Mouse (Mus musculus): ENCODE results near the gene Chst14.
A peak's percentile ranks its signal among the peaks of the same experiment; 100 is the strongest.

Chst14 gene

DNA sequence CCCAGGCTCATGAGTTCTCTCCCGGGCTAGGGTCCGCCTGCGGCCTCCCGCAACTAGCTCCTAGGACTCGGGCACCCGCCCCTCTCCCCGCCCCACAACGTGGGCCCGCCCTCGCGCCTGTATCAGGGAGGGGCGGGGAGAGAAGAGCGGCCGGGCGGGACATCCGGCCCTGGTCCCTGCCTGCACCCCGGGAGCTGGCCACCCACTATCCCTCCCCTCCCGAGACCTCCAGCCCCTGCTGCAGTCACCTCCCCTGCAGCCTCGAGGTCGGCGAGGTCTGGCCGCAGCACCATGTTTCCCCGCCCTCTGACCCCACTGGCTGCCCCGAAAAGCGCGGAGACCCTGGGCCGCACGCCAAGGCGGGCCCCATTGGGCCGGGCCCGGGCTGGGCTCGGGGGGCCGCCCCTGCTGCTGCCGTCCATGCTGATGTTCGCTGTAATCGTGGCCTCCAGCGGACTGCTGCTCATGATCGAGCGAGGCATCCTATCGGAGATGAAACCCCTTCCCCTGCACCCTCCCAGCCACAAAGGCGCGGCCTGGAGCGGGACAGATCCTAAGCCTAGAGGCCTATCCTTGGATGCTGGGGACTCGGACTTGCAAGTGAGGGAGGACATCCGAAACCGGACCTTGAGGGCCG is at the start of gene Chst14:
TSS of gene Chst14 (plus strand) at position 136 of the 637 bp plus-strand sequence.
- peak; percentile 89 for DNase-seq

DNA sequence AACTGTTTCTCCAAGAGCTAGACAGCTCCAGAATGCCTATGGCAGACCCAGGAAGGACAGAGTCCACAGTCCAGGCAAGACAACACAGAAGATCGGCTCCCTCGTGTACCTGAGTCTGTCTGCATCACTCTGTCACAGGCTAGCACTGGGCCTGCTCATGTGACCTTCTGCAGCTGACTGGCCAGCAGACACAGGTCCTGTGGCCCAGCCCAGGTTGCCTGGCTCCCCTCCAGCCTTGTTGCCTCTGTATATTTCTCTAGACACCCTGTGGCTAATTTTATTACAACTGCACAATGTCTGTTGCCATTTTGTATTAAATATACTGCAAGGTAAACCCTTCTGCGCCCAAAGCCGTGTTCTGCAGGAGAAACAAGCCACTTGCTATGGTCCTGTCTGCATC is 45.3 kb upstream of the Chst14 start:
- no peak for DNase-seq

DNA sequence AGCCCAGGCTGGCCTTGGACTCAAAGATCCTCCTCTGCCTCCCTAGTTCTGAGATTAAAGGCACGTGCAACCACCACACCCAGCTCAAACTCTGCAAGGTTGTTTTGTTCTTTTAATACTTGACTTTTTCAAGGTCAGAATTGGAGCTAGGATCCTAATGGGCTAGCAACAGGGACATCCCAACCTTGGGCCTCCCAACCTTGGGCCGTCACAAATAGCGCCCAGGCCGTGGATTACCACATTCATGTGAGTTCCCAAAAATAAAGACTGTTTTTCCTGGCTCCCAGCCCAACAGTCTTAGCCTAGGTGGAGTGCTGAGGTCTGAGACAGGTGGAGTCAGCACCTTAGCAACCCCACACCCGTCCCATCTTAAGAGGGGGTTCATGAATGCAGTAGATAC is 44.3 kb upstream of the Chst14 start:
- no peak for DNase-seq

DNA sequence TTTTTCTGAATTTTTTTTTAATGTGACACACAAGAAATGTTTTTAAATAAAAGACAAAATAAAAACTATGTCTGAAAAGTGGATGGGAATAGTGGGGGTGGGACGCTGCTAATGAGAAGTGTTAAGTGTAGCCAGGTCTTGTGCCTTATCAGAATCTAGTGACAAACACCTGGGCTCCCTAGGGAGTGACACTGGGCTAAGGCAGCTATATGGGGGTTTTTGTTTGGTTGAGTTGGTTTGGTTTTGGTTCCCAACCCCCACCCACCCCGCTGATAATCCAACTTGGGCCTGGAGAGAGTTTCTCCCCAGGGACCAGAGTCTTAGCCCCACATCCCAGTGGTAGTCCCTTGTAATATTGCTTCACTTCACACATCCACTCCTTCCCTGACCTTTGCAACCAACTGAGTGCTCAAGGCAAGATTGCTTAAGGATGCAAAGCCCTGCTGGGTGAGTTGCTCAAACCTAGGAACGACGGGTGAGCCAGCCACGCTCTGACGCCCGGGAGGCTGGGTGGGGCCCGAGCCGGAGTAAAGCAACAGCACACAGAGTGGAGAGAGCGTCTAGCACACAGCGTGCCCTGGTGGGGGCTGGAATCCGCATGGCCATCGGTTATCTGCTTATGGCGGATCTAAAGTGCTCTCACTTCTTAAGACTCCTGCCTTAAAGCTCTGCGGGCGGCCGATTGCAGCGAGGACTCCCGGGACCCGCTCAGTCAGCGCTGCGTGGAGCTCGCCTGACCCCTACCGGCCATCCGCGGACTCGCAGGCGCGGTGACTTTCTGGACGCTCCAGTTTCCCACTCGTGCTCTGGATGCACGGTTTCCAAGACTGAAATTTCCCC is 43.2 kb upstream of the Chst14 start:
- DNase-seq = peak; percentile 90

DNA sequence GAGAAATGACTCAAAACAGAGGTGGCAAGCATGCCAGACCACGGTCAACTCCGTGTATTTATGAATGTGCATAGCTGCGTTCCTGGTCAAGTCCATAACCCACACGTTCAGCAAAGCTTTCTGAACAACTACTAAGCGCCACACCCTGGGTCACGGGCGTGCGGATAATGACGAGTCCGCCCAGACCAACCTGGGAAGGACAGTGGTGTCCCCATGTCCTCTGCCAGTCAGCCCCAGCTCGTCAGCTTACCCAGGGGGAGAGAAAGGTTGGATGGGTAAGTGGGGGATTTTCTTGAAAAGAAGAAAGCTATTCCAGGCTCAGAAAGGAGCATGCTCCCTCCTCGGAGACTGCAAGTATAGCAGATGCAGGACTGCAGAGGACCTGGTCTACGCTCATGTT is 38.9 kb upstream of the Chst14 start:
- DNase-seq = no peak

DNA sequence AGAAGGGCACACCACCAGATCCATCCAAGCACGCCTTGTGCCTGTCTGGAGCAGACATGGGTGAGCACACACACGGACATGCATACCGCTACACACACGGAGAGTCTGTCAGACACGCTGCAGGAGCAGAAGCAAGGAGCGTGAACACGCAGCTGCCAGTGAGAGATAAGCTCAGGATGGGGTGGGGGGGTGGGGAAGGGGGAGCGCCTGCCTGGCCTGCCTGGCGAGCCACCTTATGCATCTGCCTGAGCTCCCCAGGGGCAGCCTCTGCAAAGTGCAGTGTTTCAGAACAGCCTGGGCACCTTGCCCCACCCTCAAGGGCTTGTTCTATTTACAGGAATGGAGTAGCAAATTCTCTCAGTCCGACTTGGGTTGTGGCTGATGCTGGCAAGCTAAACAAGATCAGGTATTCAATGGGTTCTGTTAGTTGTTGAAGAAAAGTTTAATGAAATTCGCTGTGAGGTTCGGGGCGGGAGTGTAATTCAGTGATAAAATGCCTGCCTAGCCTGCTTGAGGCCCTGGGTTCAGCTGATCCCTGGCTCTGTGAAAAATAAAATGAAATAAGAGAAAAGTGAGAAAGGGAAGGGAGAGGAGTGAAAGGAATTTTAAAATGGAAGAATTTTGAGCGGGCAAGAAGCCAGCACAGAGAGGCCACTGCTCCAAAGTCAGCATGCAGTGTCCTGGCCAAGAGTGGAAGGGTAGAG is 38.3 kb upstream of the Chst14 start:
- DNase-seq = peak; percentile 73

DNA sequence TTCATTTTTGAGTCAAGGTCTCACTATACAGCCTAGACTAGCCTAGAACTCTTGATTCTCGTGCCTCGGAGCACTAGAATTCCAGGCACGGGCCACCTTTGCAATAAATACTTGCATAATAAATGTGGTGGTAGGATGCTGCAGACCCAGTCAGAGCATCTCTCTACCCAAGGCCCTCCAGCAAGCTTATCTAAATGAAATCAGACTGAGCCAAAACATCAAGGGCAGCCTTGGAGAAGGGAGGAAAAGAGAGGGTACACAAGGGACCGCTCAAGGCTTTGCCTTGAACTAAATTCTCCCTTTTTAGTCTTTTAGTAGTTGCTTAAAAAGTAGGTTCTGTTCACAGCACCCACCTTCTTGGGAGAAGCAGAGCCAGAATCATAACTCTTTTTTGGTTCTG is 35.1 kb upstream of the Chst14 start:
- DNase-seq = no peak

DNA sequence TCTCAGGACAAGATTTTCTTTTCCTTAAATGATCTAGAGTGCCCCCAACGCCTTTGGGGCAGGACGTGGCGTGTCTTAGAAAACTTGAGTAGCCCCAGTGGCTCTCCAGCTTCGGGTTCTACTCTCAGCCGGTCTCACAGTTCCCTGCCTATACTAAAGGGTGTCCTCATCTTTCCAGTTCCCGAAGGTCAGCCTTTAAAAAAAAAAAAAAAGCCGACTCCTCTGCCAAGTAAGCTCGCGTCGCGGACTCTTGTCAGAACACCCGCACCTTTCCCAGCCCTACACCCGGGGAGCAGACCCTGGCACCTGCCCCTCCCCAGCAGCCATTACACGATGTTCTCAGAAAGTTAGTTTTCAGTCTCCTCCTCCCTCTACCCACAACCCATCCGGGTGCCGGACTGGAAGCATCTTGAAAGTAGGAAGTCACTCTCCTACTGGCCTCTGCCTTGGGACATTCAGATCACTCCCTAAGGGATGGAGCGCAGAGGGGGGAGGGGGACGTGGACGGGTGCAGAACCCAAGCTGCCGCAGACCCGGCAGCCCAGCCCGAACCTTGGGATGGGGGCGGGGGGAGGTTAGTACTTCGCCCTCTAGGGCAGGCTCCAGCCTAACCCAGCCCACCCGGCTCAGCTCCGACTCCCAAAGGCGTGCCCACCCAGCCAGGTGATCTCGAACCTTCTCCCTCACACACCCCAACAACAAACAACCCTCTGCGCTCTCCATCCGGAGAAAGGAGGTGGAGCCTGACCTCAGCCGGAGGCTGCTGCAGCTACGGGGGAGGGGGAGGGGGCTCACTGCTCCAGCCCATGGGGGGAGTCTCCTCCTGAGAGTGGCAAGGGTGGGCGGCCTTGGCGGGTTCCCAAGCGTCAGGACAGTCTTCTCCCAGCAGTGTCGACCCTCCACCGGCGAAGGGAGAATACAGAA is 30.0 kb upstream of the Chst14 start:
- peak; percentile 47 for DNase-seq

DNA sequence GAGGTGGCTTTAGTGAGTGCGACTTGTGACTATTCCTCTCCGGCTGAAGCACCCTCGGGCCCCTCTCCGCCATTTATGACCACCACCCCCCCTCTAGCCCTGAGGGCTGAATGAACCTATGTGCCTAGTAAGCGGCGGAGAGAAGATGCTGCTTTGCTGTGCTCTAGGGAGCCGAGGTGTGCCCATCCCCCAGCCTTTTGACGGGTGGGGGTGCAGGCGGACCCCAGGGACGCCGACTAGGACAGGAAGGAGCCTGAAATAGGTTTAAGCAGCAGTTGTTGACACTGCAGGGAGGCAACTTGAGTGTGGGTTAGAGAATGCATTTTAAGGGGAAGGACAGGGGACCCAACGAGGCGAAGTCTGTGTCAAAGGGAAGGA is 29.4 kb upstream of the Chst14 start:
- DNase-seq = no peak

DNA sequence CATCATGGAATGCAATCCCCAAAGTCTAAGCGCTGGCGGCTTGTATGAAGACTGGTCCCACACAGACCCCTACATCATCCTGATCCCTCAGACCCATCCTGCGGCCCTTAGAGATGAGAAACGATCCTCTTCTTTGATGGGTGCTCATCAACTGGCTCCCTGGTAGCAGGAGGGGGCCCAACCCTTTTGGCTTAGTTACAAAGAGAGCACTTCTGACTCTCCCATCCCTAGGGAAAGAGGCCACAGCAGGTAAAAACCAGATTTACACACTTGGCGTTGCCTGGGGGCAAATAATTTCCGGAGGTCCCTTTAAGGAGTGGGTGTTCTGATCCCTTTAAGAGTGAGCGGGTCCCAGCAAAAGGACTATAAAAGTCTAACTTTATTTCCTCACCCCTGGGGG is 28.9 kb upstream of the Chst14 start:
- DNase-seq = no peak

DNA sequence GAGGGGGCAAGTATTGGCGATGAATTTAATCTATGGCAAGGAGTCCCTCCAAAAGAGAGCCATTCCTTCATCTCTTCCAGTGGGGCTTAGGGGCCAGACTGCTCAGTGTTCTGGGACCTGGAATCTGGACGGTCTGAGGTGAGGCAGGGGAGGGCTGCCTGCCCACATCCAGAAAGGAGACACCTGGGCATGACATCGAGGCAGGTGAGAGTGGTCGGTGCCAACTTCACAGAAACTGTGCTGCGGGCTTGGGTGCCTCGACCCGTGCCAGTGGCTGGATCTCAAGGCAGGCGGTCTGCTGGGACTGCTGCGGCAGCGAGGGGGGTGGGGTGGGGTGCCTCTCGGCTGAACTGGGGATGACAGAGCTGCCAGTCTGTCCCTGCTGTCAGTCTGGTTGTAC is 28.5 kb upstream of the Chst14 start:
- no peak for DNase-seq

DNA sequence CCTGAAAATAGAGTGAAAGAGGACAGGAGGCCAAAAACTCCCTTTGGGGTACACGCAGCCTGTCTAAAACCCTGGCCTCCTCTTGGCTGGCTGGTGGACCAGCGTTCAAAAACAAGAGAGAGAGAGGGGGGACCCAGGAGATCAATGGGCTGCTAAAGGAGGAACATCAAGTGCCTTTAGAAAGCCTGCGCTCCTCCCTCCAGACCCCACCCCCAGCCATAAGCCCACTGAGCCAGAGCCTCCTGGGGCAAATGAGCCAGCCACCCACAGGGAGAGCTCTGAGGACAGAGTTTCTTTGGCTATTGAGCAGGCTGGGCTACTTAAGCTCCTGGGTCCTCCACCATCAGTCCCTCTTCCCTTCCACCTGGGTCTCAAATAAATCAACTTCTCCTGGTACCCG is 27.5 kb upstream of the Chst14 start:
- no peak for DNase-seq

DNA sequence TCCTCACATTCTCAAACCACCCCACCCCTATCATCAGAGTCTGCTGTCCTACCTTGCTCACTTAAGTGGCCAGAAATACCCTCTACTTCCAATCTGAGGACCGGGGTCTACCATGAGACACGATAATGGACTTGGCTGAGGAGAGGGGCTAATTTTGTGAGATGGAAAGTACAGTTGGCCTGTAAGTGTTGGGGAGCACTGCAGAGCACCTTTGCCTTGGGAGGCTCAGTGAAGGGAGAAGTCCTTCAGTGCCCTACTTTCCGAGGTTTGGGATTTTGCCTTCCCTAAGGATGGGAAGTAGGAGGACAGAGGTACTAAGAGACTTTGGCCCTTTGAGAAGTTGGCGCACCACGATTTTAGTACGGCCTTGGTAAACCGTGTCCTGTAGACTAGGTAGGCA is 27.0 kb upstream of the Chst14 start:
- DNase-seq = no peak

DNA sequence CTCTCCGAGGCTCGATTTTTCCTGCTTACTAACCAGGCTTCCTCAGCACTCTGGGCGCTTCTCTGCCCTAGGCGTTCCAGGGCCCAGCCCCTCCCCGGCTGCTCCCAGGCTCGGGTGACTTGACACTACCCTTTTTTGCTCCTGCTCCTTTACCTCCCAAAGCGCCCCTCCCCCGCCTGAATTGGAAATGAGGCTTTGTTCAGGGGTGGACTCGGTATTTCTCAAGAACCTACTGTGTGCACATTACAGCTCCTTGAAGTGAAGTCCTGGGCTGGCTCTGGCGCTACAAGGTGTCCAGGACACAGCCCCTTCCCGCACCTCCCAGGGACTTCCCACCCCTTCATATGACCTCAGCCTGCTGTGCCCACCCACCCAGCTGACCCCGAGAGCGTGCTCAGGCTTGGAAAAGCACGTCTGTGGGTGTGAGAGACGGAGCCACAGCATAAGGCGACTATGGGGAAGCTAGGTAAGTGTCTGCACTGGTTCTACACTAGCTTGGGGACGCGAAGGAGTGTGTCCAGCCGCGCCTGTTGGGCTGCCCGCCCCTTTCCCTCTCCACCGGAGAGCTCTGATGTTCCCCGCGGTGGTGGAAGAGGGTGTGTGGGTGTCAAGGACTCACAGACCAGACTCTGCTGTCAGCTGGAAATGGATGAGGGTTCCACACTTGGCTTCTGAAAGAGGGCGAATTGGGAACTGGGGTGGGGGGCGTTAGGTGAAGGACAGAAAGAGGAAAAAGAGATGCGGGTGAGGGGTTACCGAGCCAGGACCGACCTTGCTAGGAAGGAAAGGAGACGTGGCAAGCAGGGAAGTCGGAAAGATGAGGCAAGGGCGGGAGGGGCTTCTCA is 26.1 kb upstream of the Chst14 start, which contains the start of gene Bahd1:
TSS of gene Bahd1 (plus strand) at position 397 of the 845 bp plus-strand sequence.
- DNase-seq = peak; percentile 39

DNA sequence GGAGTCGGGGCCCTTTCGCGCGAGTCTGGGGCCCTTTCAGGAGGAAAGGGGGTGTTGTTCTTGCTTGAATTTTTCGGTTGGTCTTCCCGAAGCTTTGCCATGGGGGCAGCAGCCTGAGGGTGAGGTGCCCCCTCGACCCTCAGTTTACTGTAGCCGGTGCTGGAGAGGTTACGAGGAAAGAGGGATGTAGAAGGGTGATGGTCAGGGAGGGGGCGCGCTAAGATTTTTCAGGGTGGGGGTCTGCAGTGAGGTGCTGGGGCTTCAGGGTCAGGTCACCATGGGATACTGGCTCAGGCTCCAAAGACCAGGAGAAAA is 25.5 kb upstream of the Chst14 start:
- no peak for DNase-seq

DNA sequence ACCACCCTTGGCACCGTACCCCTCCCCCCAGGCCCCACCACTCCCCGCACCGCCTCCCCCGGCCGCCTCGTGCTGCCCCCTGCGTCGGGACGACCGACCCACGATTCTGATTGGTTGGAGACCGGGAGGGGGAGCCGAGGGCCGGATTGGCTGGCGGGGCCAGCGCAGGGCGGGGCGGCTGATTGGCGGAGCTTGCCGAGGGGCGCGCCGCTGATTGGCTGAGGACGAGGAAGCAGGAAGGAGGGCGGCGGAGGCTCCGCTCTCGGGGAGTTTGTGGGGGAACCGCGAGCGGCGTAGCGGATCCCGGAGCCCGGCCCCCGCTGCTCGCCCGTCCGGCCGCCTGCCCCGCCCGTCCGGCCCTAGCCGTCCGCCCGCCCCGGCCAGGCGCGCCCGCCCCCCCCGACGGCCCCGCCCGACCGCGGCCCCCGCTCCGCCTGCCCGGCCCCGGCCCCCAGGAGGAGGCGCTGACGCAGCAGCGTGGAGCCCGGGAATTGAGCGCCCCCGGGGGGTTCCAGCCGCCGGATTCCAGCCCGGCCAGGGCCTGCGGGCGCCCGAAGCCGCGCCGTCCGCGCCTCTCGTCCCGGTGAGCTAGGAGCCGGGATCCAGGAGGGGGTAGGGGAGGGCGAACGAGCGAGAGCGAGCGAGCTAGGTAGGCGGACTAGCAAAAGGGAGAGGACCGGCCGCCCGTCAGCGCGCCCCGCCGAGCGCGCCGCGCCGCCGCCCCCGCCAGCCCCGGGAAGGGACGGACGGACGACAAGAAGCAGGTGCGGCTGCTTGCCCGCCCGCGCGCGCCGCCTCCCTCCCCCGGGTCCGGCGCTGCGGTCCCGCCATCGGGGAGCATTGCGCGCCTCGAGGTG is 24.9 kb upstream of the Chst14 start:
- DNase-seq = peak; percentile 97

DNA sequence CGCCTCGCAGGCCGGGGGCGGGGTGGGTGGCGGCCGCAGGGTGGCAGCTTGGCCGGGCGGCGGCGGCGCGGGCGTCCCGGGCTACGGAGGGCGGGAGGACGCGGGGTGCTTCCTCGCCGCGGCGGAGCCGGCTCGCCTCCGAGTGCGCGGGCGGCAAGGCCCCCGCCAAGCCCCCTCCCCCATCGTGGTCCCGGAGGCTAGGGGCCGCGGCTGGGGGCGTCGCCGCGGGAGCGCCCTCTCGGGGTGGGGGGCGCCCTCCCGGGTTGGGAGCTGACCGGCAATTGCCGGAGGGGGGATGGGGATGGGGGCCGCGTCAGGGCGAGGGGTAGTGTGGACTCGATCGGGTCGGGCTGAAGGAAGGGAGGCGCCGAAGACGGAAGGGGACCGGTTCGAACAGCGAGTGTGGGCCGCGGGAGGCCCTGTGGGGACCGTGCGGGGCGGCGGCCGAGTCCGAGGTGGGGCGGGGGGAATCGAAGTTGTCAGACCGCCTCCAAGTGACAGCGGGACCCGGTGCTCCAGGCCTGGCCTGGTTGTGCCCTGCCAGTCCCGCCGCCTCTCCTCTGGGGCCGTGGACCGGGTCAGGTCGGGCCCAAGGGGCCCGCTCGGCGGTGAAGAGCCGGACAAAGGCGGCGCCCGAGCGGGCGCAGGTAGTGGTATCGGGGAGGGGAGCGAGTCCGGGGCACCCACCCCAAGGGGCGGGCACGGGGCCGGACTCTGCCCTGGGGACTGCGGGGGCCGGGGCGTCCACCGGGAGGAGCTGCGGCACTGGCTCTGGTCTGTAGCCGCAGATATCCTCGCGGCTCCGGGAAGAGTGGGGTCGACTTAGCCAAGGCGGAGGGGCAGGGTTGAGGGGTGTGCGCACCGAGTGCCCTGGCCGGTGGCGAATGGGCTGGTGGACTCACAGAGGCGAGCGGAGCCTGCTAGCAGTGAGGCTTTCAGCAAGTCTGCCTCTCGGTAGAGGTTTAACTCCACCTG is 24.0 kb upstream of the Chst14 start:
- DNase-seq = peak; percentile 60

DNA sequence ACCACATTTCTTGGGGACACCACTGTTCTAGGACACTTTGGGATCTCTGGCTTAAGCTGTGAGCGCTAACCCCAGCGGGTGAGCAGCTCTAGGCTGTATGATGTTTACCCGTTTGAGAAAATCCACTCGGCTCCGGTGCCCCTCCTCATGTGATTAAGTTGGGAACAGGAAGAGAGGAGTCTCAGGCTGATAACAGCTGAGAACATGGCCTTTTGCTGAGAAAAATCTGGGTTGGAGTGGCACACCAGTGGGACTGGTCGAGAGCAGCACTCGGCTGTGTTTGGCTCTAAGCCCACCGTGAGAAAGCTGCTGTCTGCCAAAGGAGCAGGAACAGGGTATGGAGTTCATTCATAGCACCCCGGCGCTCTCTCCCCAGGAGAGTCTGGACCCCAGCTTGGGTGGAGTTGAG is 23.0 kb upstream of the Chst14 start:
- peak; percentile 29 for DNase-seq

DNA sequence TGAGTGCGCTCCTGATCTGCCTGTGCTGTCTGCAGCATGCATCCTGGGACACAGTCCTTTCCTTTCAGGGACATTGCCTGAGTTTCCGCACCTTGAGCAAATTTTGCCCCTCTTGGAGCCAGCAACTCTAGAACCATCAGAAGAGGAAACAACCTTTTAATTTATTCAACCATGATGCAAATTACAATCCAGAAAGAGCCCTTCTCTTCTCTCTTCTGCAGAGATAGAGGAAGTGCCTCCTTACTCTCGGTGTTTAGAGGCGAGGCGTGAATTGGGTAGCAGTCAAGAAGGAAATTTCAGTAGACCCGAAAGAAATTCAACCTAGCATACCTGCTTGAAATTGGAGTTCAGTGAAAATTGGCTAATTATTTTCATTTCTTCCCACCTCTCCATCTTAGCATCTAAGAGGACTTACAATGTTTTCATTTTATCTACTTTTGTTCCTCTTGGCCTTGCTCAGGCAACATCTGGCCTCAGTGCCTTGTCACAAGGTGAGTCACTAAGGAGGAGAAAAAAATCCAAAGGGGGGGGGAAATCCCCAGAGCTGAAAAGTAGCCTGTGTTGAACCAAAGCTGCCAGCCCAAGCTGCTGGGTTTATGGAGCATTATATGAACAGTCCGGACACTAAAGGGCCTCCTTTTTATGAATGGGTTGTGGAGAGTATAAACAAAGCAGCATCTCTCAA is 20.7 kb upstream of the Chst14 start:
- no peak for DNase-seq
